In genomic region chr6:110559656-110560055, GRCm38 (mm10) we compare ENCODE assay signal across 22 mouse cellular contexts.
DNase-seq lines count a peak whose midpoint lies in the region; ATAC-seq lines count a peak whose summit lies in the region.
"Had no signal": no experiment of that assay in that cellular context is flagged by ENCODE, and none has a peak within 500 bp of the region (broad histone marks: within the 10 kb centered on the region; RNA-seq: fewer than 3 reads in every experiment).

No protein-coding gene starts in this region.

- no peaks in the 10 kb centered on the region for H3K36me3 ChIP-seq in midbrain, embryonic 14.5 days (ENCODE audit: control insufficient read depth, insufficient read depth, low read length)
- no peaks in the 10 kb centered on the region for H3K36me3 ChIP-seq in midbrain, embryonic 15.5 days (replicated peaks)
- H3K36me3 ChIP-seq in liver, embryonic 12.5 days = no peaks in the 10 kb centered on the region
- H3K36me3 ChIP-seq: embryonic facial prominence, embryonic 10.5 days; embryonic facial prominence, embryonic 12.5 days; forebrain, embryonic 15.5 days; G1E had no signal

- no peaks in the 10 kb centered on the region for H3K27me3 ChIP-seq in midbrain, embryonic 14.5 days (ENCODE audit: control insufficient read depth, insufficient read depth, low read length)
- no peaks in the 10 kb centered on the region for H3K27me3 ChIP-seq in midbrain, embryonic 15.5 days (replicated peaks)
- H3K27me3 ChIP-seq in liver, embryonic 12.5 days (replicated peaks) = no peaks in the 10 kb centered on the region
- H3K27me3 ChIP-seq: CH12.LX; embryonic facial prominence, embryonic 12.5 days; forebrain, embryonic 13.5 days; forebrain, embryonic 15.5 days had no signal

- H3K4me2 ChIP-seq in midbrain, embryonic 14.5 days (ENCODE audit: low read length) = no peak overlapping the region
- H3K4me2 ChIP-seq in midbrain, embryonic 15.5 days = no peak overlapping the region
- H3K4me2 ChIP-seq in liver, embryonic 12.5 days = no peak overlapping the region
- H3K4me2 ChIP-seq: embryonic facial prominence, embryonic 12.5 days; forebrain, embryonic 13.5 days; forebrain, embryonic 15.5 days had no signal

- no peak for ATAC-seq in midbrain, embryonic 14.5 days (ENCODE audit: low FRiP score, low TSS enrichment)
- ATAC-seq in midbrain, embryonic 15.5 days (replicated peaks) = no peak
- no peak for ATAC-seq in liver, embryonic 12.5 days
- ATAC-seq in cerebellum, adult (ENCODE audit: insufficient number of reproducible peaks, low FRiP score, low TSS enrichment) = no peak
- ATAC-seq: CD4-positive, CD25-positive, alpha-beta regulatory T cell, adult 4 months; forebrain, embryonic 13.5 days; forebrain, embryonic 15.5 days had no signal

- no peak overlapping the region for H3K9ac ChIP-seq in midbrain, embryonic 14.5 days (replicated peaks; ENCODE audit: low read length)
- no peak overlapping the region for H3K9ac ChIP-seq in midbrain, embryonic 15.5 days
- H3K9ac ChIP-seq in liver, embryonic 12.5 days = no peak overlapping the region
- H3K9ac ChIP-seq: embryonic facial prominence, embryonic 12.5 days; forebrain, embryonic 13.5 days; forebrain, embryonic 15.5 days; forebrain, postnatal 0 days had no signal

- DNase-seq in midbrain, embryonic 14.5 days = peak; percentile 11
- DNase-seq in retina, postnatal 1 day = peak; percentile 80
- DNase-seq: adrenal gland, adult 2 months; adrenal gland, postnatal 10 days; adrenal gland, postnatal 25 days; B cell, adult 2 months; cerebellum, adult 11-12 months; cerebellum, adult 2 months; cerebellum, adult 9-10 months; cerebellum, postnatal 10 days; cerebellum, postnatal 25 days; forebrain, postnatal 0 days had no signal

- H3K4me1 ChIP-seq in midbrain, embryonic 14.5 days (ENCODE audit: control insufficient read depth, insufficient read depth, low read length) = no peaks in the 10 kb centered on the region
- peaks cover 7% of the 10 kb centered on the region for H3K4me1 ChIP-seq in midbrain, embryonic 15.5 days
- no peaks in the 10 kb centered on the region for H3K4me1 ChIP-seq in liver, embryonic 12.5 days
- H3K4me1 ChIP-seq: embryonic facial prominence, embryonic 10.5 days; embryonic facial prominence, embryonic 12.5 days; forebrain, embryonic 13.5 days; forebrain, embryonic 15.5 days had no signal

- H3K27ac ChIP-seq in midbrain, embryonic 14.5 days (replicated peaks; ENCODE audit: low read depth, low read length) = no peak overlapping the region
- no peak overlapping the region for H3K27ac ChIP-seq in midbrain, embryonic 15.5 days
- no peak overlapping the region for H3K27ac ChIP-seq in liver, embryonic 12.5 days
- H3K27ac ChIP-seq: embryonic facial prominence, embryonic 10.5 days; embryonic facial prominence, embryonic 12.5 days; forebrain, embryonic 13.5 days; forebrain, embryonic 15.5 days had no signal

- no peak overlapping the region for H3K4me3 ChIP-seq in midbrain, embryonic 14.5 days (replicated peaks; ENCODE audit: low read depth, low read length)
- H3K4me3 ChIP-seq in midbrain, embryonic 15.5 days = no peak overlapping the region
- no peak overlapping the region for H3K4me3 ChIP-seq in liver, embryonic 12.5 days
- H3K4me3 ChIP-seq: embryonic facial prominence, embryonic 10.5 days; embryonic facial prominence, embryonic 12.5 days; forebrain, embryonic 13.5 days; forebrain, embryonic 15.5 days had no signal

- WGBS in midbrain, embryonic 14.5 days = 65% methylated on average over 2 of the region's 2 CpGs
- 66% methylated on average over 2 of the region's 2 CpGs for WGBS in midbrain, embryonic 15.5 days
- WGBS in liver, embryonic 12.5 days (ENCODE audit: insufficient replicate concordance) = 56% methylated on average over 2 of the region's 2 CpGs

- H3K9me3 ChIP-seq in midbrain, embryonic 14.5 days (ENCODE audit: control insufficient read depth, low read length) = no peaks in the 10 kb centered on the region
- H3K9me3 ChIP-seq in midbrain, embryonic 15.5 days = no peaks in the 10 kb centered on the region
- H3K9me3 ChIP-seq in liver, embryonic 12.5 days (replicated peaks) = no peaks in the 10 kb centered on the region
- H3K9me3 ChIP-seq: embryonic facial prominence, embryonic 10.5 days; embryonic facial prominence, embryonic 12.5 days; forebrain, embryonic 13.5 days; forebrain, embryonic 15.5 days had no signal
